Mouse (Mus musculus) neutrophil, adult 5-6 weeks (primary cell): ENCODE measurements around the gene P2ry2. TPM values are rescaled to one million over a fixed set of nuclear protein-coding genes. Genes with fewer than 3 reads are reported as not detected.

Experiments used
- ATAC-seq: fragments of 151-379, 151-347 bp; 2 replicates; pipeline ENCODE4 v1.8.0; 2017; ENCODE audit warnings: mild to moderate bottlenecking, moderate TSS enrichment; ENCODE audit not compliant: insufficient number of reproducible peaks, poor library complexity, low FRiP score, severe bottlenecking; ENCODE audit errors: extremely low read depth
- total RNA-seq: library from RNA; stranded (forward); fragments of 200-1000 nt; gene quantifications from 2 replicates; pipeline ENCODE4 v1.2.3, GENCODE M21; 2017

Gene P2ry2
- total RNA-seq, 1 experiment from 2014 or later = 22.1 TPM

GRCm38 (mm10) chr7:101028444-101028757 is 15.7 kb upstream of the P2ry2 start:
- no peak for ATAC-seq

DNA sequence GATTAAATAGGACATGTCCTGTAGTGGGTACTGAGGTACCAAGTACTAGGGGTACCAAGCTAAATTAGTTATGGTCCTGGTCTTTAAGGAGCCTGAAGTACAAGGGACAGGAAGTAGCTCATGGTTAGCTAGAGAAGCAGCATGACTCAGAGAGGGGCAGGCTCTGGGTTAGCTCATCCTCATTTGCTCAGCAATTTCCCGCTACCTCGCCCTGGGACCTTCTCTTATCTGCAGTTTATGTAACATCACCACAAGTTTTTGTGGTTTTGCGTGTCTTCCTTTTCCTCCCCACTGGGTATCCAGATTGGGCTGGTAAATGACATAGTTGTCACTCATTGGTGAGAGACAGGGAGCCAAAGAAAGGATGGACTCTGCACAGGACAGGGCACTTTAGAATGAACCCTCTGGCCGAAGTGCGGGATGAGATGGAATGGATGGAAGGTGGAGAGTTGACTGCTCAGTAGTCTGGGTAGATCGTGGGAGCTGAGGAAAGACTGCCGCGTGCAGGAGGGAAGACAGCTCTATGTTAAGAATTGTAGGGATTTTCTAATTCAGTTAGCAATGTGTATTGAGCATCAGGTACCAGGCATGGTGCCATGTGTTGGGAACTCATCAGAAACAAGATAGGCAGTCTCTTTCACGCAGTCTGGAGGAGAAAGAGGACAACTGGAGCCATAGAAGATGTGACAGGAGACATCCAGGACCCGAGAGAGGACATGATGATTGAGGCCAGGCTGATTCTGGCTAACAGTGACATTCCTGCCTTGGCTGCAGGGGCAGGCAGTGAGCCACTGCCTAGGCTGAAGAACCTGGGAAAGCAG is 15.2 kb upstream of the P2ry2 start:
- ATAC-seq = peak; percentile 89

DNA sequence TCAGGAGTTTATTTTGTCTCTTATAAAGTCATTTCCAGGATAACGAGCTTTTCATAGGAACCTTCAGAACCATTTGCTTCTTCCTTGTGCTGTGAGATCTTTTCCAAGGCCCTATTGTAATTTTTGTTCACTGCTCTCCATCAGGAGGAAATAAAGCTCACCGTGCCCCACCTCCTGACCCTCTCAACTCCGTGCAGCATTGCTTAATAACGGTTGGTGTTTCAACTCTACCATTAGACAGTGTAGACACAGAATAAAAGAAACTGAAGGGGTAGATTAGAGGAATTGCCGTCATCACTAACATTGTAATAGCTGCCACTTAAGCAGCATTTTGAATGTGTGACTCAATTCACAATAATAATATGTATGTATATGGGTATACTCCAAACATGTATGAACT is 14.2 kb upstream of the P2ry2 start:
- no peak for ATAC-seq

GRCm38 (mm10) chr7:101017492-101017891 is 4.8 kb upstream of the P2ry2 start:
- ATAC-seq = no peak

- ATAC-seq = no peak
Measured at GRCm38 (mm10) chr7:101017021-101017461, 4.4 kb upstream of the P2ry2 start.

DNA sequence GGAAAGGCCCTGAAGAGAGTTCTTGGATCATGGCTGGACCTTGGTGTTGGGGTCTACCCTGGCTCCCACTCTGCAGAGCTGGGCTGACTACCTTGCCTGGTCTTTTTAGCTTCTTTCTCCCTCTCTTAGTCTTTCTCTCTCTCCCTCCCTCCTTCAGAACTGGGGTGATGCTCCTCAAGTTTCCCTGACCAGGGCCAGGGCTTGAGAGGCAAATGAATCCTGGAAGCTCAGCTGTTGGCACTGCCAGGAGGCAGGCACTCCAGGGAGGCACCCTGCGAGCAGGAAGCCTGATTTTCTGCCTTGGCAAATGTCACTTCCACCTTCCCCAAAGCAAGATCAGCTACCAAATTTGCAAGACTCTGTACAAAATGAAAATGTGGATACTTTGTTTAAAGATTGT is 2.3 kb upstream of the P2ry2 start:
- no peak for ATAC-seq

DNA sequence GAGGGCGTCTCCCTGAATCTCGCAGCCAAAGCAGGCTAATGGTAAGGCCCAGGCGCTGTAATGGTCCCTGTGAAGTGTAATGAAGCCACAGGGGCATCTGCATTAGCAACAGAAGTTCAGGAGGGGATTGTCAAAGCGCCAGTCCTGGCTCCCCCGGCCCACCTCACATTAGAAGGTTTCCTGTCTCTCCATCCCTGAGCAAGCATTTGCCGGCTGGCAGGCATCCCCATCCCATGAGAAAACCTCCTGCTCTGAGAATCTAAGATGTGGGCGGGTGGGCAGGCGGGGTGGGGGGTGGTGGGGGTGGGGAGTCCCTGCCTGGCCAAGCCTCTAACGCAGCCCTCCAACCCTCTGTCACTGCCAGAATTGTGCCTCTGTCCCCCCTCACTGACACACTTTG is 1.4 kb upstream of the P2ry2 start:
- no peak for ATAC-seq

DNA sequence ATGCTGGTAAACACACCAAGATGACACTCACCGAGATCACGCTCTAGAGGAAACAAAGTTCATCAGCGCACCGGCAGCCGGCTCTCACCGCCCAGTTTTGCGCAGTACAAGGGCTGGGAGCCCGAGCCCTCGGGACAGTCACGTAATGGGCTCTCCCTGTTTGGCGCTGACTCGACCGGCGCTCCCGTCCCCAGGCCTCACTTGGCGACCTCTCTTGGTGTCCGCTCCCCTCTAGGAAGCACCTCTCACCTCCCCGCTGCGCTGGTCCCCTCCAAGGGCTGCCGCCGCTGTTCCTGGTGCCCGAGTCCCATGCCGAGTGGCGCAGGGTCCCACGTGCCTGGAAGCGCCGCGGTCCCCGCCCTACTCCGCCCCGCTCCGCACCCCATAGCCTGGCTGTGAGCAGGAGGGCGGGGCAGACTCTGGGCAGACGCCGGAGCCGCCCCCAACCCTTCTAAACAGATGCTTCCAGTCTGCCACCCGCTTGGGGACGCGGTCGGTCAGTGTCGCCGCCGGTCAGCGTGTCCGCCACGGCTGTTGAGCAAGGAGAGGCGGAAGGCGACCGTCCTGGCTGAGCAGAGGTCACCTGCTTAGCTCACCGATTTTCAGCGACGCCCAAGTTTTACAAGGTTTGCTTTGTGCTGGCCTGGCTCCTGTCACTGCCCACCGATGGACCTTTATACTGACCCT is 842 bp downstream of the P2ry2 start:
- peak; percentile 89 for ATAC-seq

- ATAC-seq = no peak
Measured at GRCm38 (mm10) chr7:101010741-101011140, 1.9 kb downstream of the P2ry2 start.

GRCm38 (mm10) chr7:101006201-101006600 is 6.5 kb downstream of the P2ry2 start:
- no peak for ATAC-seq

DNA sequence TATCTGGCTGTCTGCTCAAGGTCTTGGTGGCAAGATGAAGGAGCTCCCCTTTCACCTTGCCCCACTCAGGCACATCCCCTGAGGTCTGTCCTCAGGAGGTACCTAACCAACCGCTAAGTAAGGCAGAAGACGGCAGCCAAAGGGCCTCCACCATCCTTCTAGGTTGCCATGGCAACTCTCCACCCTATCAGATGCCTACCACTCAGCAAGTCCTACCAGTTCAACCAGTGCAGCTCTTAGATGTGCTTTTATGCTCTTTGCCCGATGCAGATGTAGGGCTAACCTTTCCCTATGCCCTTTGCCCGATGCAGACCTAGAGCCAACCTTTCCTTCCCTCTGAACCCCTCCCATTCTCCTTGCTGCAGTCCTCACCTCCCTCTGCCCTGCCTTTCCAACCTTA is 7.5 kb downstream of the P2ry2 start:
- no peak for ATAC-seq

- ATAC-seq = no peak
Measured at GRCm38 (mm10) chr7:101003442-101004326, 9.0 kb downstream of the P2ry2 start.

DNA sequence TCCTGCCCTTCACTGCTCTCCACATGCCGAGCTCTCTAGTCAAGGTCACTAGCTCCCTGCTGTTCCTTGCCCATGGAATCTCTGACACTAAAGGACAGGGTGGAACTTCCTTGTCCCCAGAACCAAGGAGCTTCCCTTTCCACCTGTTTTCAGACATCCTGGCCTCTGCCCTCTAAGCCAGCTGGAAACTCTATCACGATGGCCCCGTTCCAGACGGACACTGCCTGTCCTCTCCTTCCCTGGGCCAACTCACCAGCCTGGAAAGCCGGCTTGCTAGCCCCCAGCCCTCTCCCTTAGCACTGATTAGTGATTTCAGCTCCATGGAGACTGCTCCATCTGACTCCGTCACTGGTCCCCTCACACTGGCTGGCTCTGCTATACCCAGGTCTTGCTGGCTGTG is 10.4 kb downstream of the P2ry2 start:
- no peak for ATAC-seq

GRCm38 (mm10) chr7:100999623-101000022 is 13.0 kb downstream of the P2ry2 start:
- no peak for ATAC-seq

GRCm38 (mm10) chr7:100998578-100998960 is 14.1 kb downstream of the P2ry2 start:
- ATAC-seq = no peak

- ATAC-seq = no peak
Measured at GRCm38 (mm10) chr7:100997951-100998577, 14.6 kb downstream of the P2ry2 start.

DNA sequence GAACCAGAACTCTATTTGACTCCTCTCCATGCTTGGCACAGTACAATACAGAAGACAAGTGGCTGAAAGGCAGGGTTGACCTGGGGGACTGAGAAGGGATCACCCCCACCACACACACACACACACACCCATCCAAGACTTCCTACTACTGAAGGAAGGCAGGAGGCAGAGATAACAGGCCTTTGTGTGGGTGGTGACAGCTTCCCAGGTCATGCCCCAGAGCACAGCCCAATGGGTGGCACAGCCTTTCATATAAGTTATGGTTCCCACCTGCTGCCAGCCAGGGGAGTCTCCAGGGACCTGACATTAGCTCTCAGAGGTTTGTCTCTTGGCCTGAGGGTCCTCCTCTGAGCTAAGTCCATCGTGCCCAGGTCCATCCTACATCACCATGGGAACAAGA is 15.5 kb downstream of the P2ry2 start:
- no peak for ATAC-seq

GRCm38 (mm10) chr7:100995951-100996350 is 16.7 kb downstream of the P2ry2 start:
- no peak for ATAC-seq

- no peak for ATAC-seq
Measured at GRCm38 (mm10) chr7:100995260-100995864, 17.3 kb downstream of the P2ry2 start.
